Mouse (Mus musculus) midbrain, embryonic 11.5 days (tissue): ENCODE data around the gene Drd5. TPM values are rescaled to one million over a fixed set of nuclear protein-coding genes. Genes with fewer than 3 reads are reported as not detected.

ENCODE experiments used
- ATAC-seq: fragments of 200-750 bp; cut with Nextera tagmentation; 2 replicates; pipeline ENCODE4 v1.8.0; 2017; ENCODE audit warnings: moderate TSS enrichment, moderate library complexity; ENCODE audit not compliant: low FRiP score
- DNase-seq: peaks from one replicate; pipeline ENCODE4 v3.0.0; 2015; ENCODE audit warnings: low spot score; ENCODE audit errors: missing footprints
- H3K27ac ChIP-seq: fragments of 300-500 bp; sonication (generic); 2 replicates; pipeline ENCODE4 v1.5.1; 2014; ENCODE audit warnings: low read depth, low read length
- H3K27me3 ChIP-seq: fragments of 300-500 bp; sonication (generic); 2 replicates; pipeline ENCODE4 v1.6.1; 2014; ENCODE audit warnings: mild to moderate bottlenecking, low read length, moderate library complexity, mixed read lengths; ENCODE audit not compliant: control insufficient read depth, insufficient read depth
- H3K36me3 ChIP-seq: fragments of 300-500 bp; sonication (generic); 2 replicates; pipeline ENCODE4 v1.6.1; 2014; ENCODE audit warnings: mild to moderate bottlenecking, low read length, moderate library complexity, mixed read lengths; ENCODE audit not compliant: control insufficient read depth, insufficient read depth
- H3K4me1 ChIP-seq: fragments of 300-500 bp; sonication (generic); 2 replicates; pipeline ENCODE4 v1.6.1; 2014; ENCODE audit warnings: low read length; ENCODE audit not compliant: control insufficient read depth, insufficient read depth
- H3K4me2 ChIP-seq: fragments of 300-500 bp; sonication (generic); 2 replicates; pipeline ENCODE4 v1.6.1; 2014; ENCODE audit warnings: mild to moderate bottlenecking, moderate library complexity
- H3K4me3 ChIP-seq: fragments of 300-500 bp; sonication (generic); 2 replicates; pipeline ENCODE4 v1.5.1; 2014; ENCODE audit warnings: low read depth, low read length
- H3K9ac ChIP-seq: fragments of 300-500 bp; sonication (generic); 2 replicates; pipeline ENCODE4 v1.6.1; 2014; ENCODE audit warnings: low read length
- H3K9me3 ChIP-seq: fragments of 300-500 bp; sonication (generic); 2 replicates; pipeline ENCODE4 v1.6.1; 2016; ENCODE audit warnings: low read length; ENCODE audit not compliant: control insufficient read depth
- WGBS: fragments of 180-500 bp; shearing (Covaris S2); extraction: QIAGEN DNeasy Blood & Tissue Kit; methylation state at CpG from one replicate; pipeline ENCODE4 v1.1.7; 2014; 5-methylcytosine and 5-hydroxymethylcytosine counted together
- polyA plus RNA-seq: library from polyadenylated mRNA; unstranded; fragments of >200 nt; fragmentation: Nextera tagmentation; extraction: Ambion mirVana; gene quantifications from 2 replicates; pipeline ENCODE4 v1.2.1, GENCODE M21; 2014

Gene Drd5
- 0.11 TPM in 1 of 2 replicates, not detected in the other for polyA plus RNA-seq

DNA sequence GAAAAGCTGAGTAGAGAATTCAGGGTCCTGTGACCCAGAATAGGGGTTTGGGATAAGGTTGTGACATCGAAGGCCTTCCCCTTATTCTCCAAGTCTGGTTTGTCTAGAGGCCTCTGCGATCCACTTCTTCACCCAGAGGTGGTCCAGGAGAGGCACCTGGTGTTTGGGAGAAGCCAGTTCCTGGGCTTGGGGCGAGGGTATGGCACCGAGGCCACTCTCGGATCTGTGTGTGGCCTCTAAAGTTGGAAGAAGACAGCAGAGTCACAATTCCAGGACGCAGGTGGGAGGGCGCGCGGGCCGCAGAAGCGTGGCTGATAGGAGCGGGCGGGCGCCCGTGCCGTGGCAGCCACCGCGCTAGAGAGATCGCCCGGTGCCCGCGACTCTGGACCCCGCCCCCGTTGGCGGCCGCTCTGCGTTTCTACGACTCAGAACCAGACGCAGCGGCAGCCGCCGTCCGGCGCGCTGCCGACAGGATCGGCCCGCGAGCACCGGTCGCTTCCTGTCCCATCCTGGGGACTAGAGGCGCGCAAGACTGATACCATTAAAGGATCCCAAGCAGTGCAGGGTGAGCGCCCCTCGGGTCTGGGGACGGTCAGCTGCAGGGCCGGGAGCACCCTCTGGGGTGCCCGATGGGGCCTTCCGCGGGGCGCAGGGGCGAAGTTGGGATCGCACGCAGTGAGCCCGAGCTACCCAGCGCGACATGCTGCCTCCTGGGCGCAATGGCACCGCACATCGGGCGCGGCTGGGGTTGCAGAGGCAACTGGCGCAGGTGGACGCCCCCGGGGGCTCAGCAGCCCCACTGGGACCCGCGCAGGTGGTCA lies at the start of gene Drd5:
Gene Drd5, plus strand, starts transcription at position 402 of the 821 bp plus-strand sequence.
- ATAC-seq, result peak; percentile 24; the same call in 1 of the 2 replicates
- no peaks in the 10 kb centered on the region for H3K9me3 ChIP-seq
- H3K4me1 ChIP-seq, result peaks cover 6% of the 10 kb centered on the region; the same call in 1 of the 2 replicates
- H3K27ac ChIP-seq, result no peak within 1 kb of the TSS
- H3K27me3 ChIP-seq, result peaks cover 30% of the 10 kb centered on the region
- H3K4me2 ChIP-seq, result peak within 1 kb of the TSS; percentile 76
- H3K36me3 ChIP-seq, result no peaks in the 10 kb centered on the region
- WGBS, result 2% methylated on average over 65 of the region's 67 CpGs
- DNase-seq, result peak; percentile 91
- peak within 1 kb of the TSS; percentile 27 for H3K9ac ChIP-seq
- H3K4me3 ChIP-seq, result peak within 1 kb of the TSS; percentile 36

- Histone ChIP-seq H3K9ac (no peak overlapping the region), H3K4me2 (no peak overlapping the region), H3K27ac (no peak overlapping the region), H3K36me3 (no peaks in the 10 kb centered on the region; the same call in 1 of the 2 replicates), H3K9me3 (no peaks in the 10 kb centered on the region), H3K4me1 (no peaks in the 10 kb centered on the region), H3K27me3 (peaks cover 15% of the 10 kb centered on the region), H3K4me3 (no peak overlapping the region)
- DNase-seq (no peak), ATAC-seq (no peak)
- 91% methylated on average over 3 of the region's 3 CpGs for WGBS
Measured at GRCm38 (mm10) chr5:38270942-38271341, 48.2 kb upstream of the Drd5 start.

DNA sequence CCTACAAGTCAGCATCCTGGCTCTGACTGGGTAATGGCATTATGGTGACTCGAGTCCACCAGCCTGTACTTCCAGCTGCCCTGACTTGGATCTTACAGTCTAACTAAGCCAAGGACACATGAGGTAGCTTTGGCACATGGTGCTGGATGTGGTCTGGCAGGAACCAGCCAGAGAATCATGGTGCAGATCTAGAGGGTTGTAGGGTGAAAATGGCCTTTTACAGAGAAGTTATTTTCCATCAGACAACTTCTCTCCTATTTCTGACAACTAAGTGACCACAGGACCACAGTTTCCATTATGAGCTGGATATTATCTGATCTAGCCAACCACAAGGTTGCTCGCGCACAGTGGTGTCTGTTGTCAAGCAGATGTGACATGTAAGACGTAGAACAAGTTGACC lies 45.3 kb upstream of the Drd5 start:
- Histone ChIP-seq H3K9me3 (no peaks in the 10 kb centered on the region), H3K4me3 (no peak overlapping the region), H3K36me3 (no peaks in the 10 kb centered on the region; the same call in 1 of the 2 replicates), H3K27ac (no peak overlapping the region), H3K4me1 (peaks cover 8% of the 10 kb centered on the region; the same call in 1 of the 2 replicates), H3K4me2 (no peak overlapping the region), H3K27me3 (peaks cover 41% of the 10 kb centered on the region), H3K9ac (no peak overlapping the region)
- 92% methylated on average over 4 of the region's 4 CpGs for WGBS
- ATAC-seq (no peak), DNase-seq (no peak)

GRCm38 (mm10) chr5:38275771-38276170 lies 43.4 kb upstream of the Drd5 start, which contains the start of gene Otop1:
Otop1 (plus strand) TSS chr5:38275972.
- no peaks in the 10 kb centered on the region for H3K36me3 ChIP-seq
- H3K4me3 ChIP-seq, result no peak within 1 kb of the TSS; the same call in 1 of the 2 replicates
- H3K4me2 ChIP-seq, result peak within 1 kb of the TSS; percentile 24; the same call in 1 of the 2 replicates
- H3K27me3 ChIP-seq, result peaks cover 47% of the 10 kb centered on the region
- DNase-seq (peak; percentile 85), ATAC-seq (no peak)
- 5% methylated on average over 4 of the region's 4 CpGs for WGBS
- no peak within 1 kb of the TSS for H3K27ac ChIP-seq
- H3K9ac ChIP-seq, result no peak within 1 kb of the TSS
- H3K9me3 ChIP-seq, result no peaks in the 10 kb centered on the region
- peaks cover 8% of the 10 kb centered on the region; the same call in 1 of the 2 replicates for H3K4me1 ChIP-seq

DNA sequence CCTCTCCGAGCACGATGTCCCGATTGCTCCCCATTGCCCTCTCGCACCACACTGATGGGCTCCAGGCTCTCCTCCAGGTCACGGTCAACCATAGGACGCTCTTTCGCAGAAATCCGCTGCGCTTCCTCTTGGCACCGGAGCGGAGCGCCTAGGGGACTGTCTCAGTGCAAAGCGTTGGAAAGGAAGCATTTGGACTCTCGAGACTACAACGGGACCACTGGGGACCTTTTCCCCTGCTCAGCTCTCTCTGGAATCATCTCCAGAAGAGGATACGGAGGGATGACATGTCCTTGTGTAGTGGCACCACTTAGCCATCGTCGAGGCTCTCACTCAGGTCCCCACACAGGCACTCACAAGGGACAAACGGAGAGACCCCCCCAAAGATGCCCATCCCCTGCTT lies 42.7 kb upstream of the Drd5 start:
- H3K4me3 ChIP-seq, result no peak overlapping the region
- H3K27me3 ChIP-seq, result peaks cover 47% of the 10 kb centered on the region
- no peaks in the 10 kb centered on the region for H3K9me3 ChIP-seq
- no peak overlapping the region for H3K9ac ChIP-seq
- WGBS, result 2% methylated on average over 19 of the region's 19 CpGs
- ATAC-seq, result no peak
- H3K27ac ChIP-seq, result no peak overlapping the region
- peak overlapping the region; percentile 24; the same call in 1 of the 2 replicates for H3K4me2 ChIP-seq
- peak; percentile 92 for DNase-seq
- H3K36me3 ChIP-seq, result no peaks in the 10 kb centered on the region
- peaks cover 8% of the 10 kb centered on the region; the same call in 1 of the 2 replicates for H3K4me1 ChIP-seq

GRCm38 (mm10) chr5:38277098-38277866 lies 41.9 kb upstream of the Drd5 start:
- H3K4me2 ChIP-seq, result peak overlapping the region; percentile 39
- H3K4me3 ChIP-seq, result peak overlapping the region; percentile 27
- peak overlapping the region; percentile 16; the same call in 1 of the 2 replicates for H3K9ac ChIP-seq
- H3K9me3 ChIP-seq, result no peaks in the 10 kb centered on the region
- DNase-seq (peak; percentile 92), ATAC-seq (peak; percentile 38; the same call in 1 of the 2 replicates)
- H3K27ac ChIP-seq, result no peak overlapping the region
- peaks cover 47% of the 10 kb centered on the region for H3K27me3 ChIP-seq
- H3K36me3 ChIP-seq, result no peaks in the 10 kb centered on the region
- 2% methylated on average over 57 of the region's 65 CpGs for WGBS
- peaks cover 8% of the 10 kb centered on the region; the same call in 1 of the 2 replicates for H3K4me1 ChIP-seq

DNA sequence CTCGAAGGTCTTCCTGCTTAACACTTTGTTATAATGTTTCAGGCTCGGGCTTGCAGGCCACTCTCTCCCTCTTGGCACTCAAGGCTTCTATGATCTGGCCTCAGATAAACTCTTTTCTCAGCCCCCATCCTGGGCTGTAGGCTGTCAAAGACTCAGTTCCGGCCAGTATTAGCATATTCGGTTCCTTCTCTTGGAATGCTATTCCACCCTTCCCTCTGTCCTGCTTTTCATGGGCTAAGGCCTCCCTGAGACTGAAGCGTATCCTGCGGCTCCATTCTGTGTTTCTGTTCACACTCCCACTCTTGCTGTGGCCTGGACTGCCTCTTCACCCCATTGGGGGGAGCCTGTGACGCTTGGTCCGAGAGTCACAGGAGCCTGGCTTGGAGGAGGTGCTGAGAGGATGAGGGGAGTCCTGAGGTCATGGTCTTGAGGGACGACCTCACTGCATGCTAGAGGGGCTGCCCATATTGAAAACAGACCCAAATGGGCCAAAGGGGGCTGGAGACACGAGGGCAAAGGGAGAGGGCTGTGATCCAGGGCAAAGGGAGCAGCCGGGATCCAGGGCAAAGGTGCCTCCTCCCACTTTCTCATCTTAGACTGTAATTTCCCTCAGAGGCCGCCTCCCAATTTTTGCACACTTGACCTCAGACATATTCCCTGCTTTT lies 41.1 kb upstream of the Drd5 start:
- Histone ChIP-seq H3K27me3 (peaks cover 47% of the 10 kb centered on the region), H3K9me3 (no peaks in the 10 kb centered on the region), H3K4me2 (peak overlapping the region; percentile 39; the same call in 1 of the 2 replicates), H3K36me3 (no peaks in the 10 kb centered on the region), H3K4me1 (peaks cover 8% of the 10 kb centered on the region; the same call in 1 of the 2 replicates), H3K4me3 (peak overlapping the region; percentile 27; the same call in 1 of the 2 replicates), H3K9ac (no peak overlapping the region), H3K27ac (no peak overlapping the region)
- 16% methylated on average over 12 of the region's 12 CpGs for WGBS
- DNase-seq (peak; percentile 90), ATAC-seq (0 out of 2 replicates have a peak, but pooled peaks have one; percentile 15)

GRCm38 (mm10) chr5:38280075-38280474 lies 39.1 kb upstream of the Drd5 start:
- ATAC-seq (no peak), DNase-seq (no peak)
- WGBS, result 54% methylated on average over 1 of the region's 1 CpGs
- H3K4me2 ChIP-seq, result no peak overlapping the region
- peaks cover 40% of the 10 kb centered on the region for H3K27me3 ChIP-seq
- no peak overlapping the region for H3K9ac ChIP-seq
- peaks cover 8% of the 10 kb centered on the region; the same call in 1 of the 2 replicates for H3K4me1 ChIP-seq
- no peak overlapping the region for H3K4me3 ChIP-seq
- H3K36me3 ChIP-seq, result no peaks in the 10 kb centered on the region
- H3K9me3 ChIP-seq, result no peaks in the 10 kb centered on the region
- no peak overlapping the region for H3K27ac ChIP-seq
